Mouse (Mus musculus) ovary, postnatal 10 days (tissue): ENCODE data around the gene Hist1h1c.
"Not testable (repeated sequence)": the region's sequence is repeated elsewhere in the genome, so short reads cannot be mapped to it uniquely, and the experiment has no call there.

Experiments
- DNase-seq: peaks from one replicate; pipeline ENCODE4 v3.0.0; 2022; ENCODE audit warnings: low spot score

The Hist1h1c gene

GRCm38 (mm10) chr13:23760972-23761864 is 22.6 kb downstream of the Hist1h1c start, which contains the start of gene Hist1h4a:
Gene Hist1h4a, minus strand, starts transcription at chr13:23761230.
- peak; percentile 93 for DNase-seq

GRCm38 (mm10) chr13:23761871-23762821 is 23.5 kb downstream of the Hist1h1c start, which contains the start of gene Hist1h3a:
Gene Hist1h3a, minus strand, starts transcription at chr13:23762386.
- not testable (repeated sequence) for DNase-seq

GRCm38 (mm10) chr13:23763242-23763585 is 24.6 kb downstream of the Hist1h1c start:
- no peak for DNase-seq

- DNase-seq: peak; percentile 62
Observed at GRCm38 (mm10) chr13:23763586-23764323, 25.1 kb downstream of the Hist1h1c start, which contains the start of gene Hist1h1a. Gene Hist1h1a, plus strand, starts transcription at chr13:23763666.

- no peak for DNase-seq
Observed at GRCm38 (mm10) chr13:23764324-23765171, 25.9 kb downstream of the Hist1h1c start.

- no peak for DNase-seq
Observed at GRCm38 (mm10) chr13:23765172-23765513, 26.5 kb downstream of the Hist1h1c start.

- no peak for DNase-seq
Observed at GRCm38 (mm10) chr13:23766772-23767171, 28.2 kb downstream of the Hist1h1c start.

- DNase-seq: no peak
Observed at GRCm38 (mm10) chr13:23768834-23769397, 30.3 kb downstream of the Hist1h1c start.

- DNase-seq: not testable (repeated sequence)
Observed at GRCm38 (mm10) chr13:23769613-23770012, 31.0 kb downstream of the Hist1h1c start, which contains the start of gene Trim38. Gene Trim38, plus strand, starts transcription at chr13:23769913.

GRCm38 (mm10) chr13:23772561-23773313 is 34.1 kb downstream of the Hist1h1c start:
- DNase-seq: no peak

GRCm38 (mm10) chr13:23778339-23778738 is 39.7 kb downstream of the Hist1h1c start:
- DNase-seq: no peak

GRCm38 (mm10) chr13:23779025-23779424 is 40.4 kb downstream of the Hist1h1c start:
- DNase-seq: no peak
